Mouse (Mus musculus) MEL (cell line): ENCODE data around the gene Gm35315.

Source experiments
- EP300 ChIP-seq, 2 experiments: IDR thresholded peaks; 2 replicates each; pipeline ENCODE4 v1.6.1; 2011; ENCODE audit warnings: improper control_type of control experiment in 2 of 2, low read length in 2 of 2, low read depth in 1 of 2, mild to moderate bottlenecking in 1 of 2
- GATA1 ChIP-seq: IDR thresholded peaks from 2 replicates; pipeline ENCODE4 v1.6.1; 2011; ENCODE audit warnings: low read depth, low read length, improper control_type of control experiment
- MAZ ChIP-seq: IDR thresholded peaks from 2 replicates; pipeline ENCODE4 v1.6.1; 2012; ENCODE audit warnings: low read depth, mild to moderate bottlenecking, inconsistent platforms, low read length, improper control_type of control experiment
- POLR2A ChIP-seq, 2 experiments: IDR thresholded peaks; 2 replicates each; pipeline ENCODE4 v1.6.1; 2011 to 2012; ENCODE audit warnings: low read length in 2 of 2, mild to moderate bottlenecking in 2 of 2, control low read depth in 1 of 2, improper control_type of control experiment in 1 of 2, low read depth in 1 of 2, moderate library complexity in 1 of 2; ENCODE audit not compliant: control insufficient read depth in 1 of 2, insufficient read depth in 1 of 2, poor library complexity in 1 of 2
- POLR2AphosphoS2 ChIP-seq: IDR thresholded peaks from 2 replicates; pipeline ENCODE4 v1.6.1; 2011; ENCODE audit warnings: low read length, improper control_type of control experiment
- ZKSCAN1 ChIP-seq: IDR thresholded peaks from 2 replicates; pipeline ENCODE4 v1.6.1; 2012; ENCODE audit warnings: low read depth, mild to moderate bottlenecking, inconsistent platforms, low read length, improper control_type of control experiment, moderate library complexity

- TF ChIP-seq MAZ, result no peak
- TF ChIP-seq POLR2A (IDR thresholded peaks at IDR 0.05; ENCODE audit: control insufficient read depth in 1 of 2, insufficient read depth in 1 of 2, low read depth in 1 of 2, low read length in 2 of 2, poor library complexity in 1 of 2), result no peak; a peak in 1 of 4 replicates
- TF ChIP-seq ZKSCAN1, result no peak
- no peak for TF ChIP-seq POLR2AphosphoS2
- TF ChIP-seq EP300 (IDR thresholded peaks at IDR 0.05; ENCODE audit: low read depth in 1 of 2, low read length in 2 of 2), result no peak
- no peak for TF ChIP-seq GATA1
Observed at GRCm38 (mm10) chr5:110102853-110103625, 8.8 kb upstream of the Gm35315 start.
